Mouse (Mus musculus): Measurements from ENCODE around the gene Hmcn2. TPM values are rescaled to one million over a fixed set of nuclear protein-coding genes. Genes with fewer than 3 reads are reported as not detected.

Gene Hmcn2
- total RNA-seq, 2 experiments from 2014 or later, result 0.73 to 1.5 TPM

GRCm38 (mm10) chr2:31476107-31476820 lies 162.0 kb downstream of the Hmcn2 start:
- DNase-seq (ENCODE audit: low spot score in 2 of 2), result no peak

GRCm38 (mm10) chr2:31477234-31478161 lies 163.3 kb downstream of the Hmcn2 start:
- DNase-seq (ENCODE audit: low spot score in 2 of 2), result no peak

- peak; percentile 78 to 82 for DNase-seq (ENCODE audit: low spot score in 2 of 2)
Measured at GRCm38 (mm10) chr2:31482914-31483575, 168.8 kb downstream of the Hmcn2 start.

- DNase-seq (ENCODE audit: low spot score in 2 of 2), result peak; percentile 76 to 77
Measured at GRCm38 (mm10) chr2:31484187-31484586, 170.0 kb downstream of the Hmcn2 start.

GRCm38 (mm10) chr2:31489166-31489565 lies 175.0 kb downstream of the Hmcn2 start:
- DNase-seq (ENCODE audit: low spot score in 2 of 2), result no peak

- no peak for DNase-seq (ENCODE audit: low spot score in 2 of 2)
Measured at GRCm38 (mm10) chr2:31490556-31490955, 176.3 kb downstream of the Hmcn2 start.

- no peak for DNase-seq (ENCODE audit: low spot score in 2 of 2)
Measured at GRCm38 (mm10) chr2:31492308-31492707, 178.1 kb downstream of the Hmcn2 start.

- DNase-seq (ENCODE audit: low spot score in 2 of 2), result no peak
Measured at GRCm38 (mm10) chr2:31493243-31493642, 179.0 kb downstream of the Hmcn2 start.

- DNase-seq (ENCODE audit: low spot score in 2 of 2), result no peak
Measured at GRCm38 (mm10) chr2:31494315-31494714, 180.1 kb downstream of the Hmcn2 start.

- no peak for DNase-seq (ENCODE audit: low spot score in 2 of 2)
Measured at GRCm38 (mm10) chr2:31495046-31495476, 180.8 kb downstream of the Hmcn2 start.

GRCm38 (mm10) chr2:31496141-31496540 lies 181.9 kb downstream of the Hmcn2 start:
- DNase-seq (ENCODE audit: low spot score in 2 of 2), result no peak

GRCm38 (mm10) chr2:31497113-31497512 lies 182.9 kb downstream of the Hmcn2 start:
- DNase-seq (ENCODE audit: low spot score in 2 of 2), result no peak

GRCm38 (mm10) chr2:31497635-31498034 lies 183.4 kb downstream of the Hmcn2 start:
- no peak for DNase-seq (ENCODE audit: low spot score in 2 of 2)

GRCm38 (mm10) chr2:31499327-31500291 lies 185.4 kb downstream of the Hmcn2 start:
- DNase-seq (ENCODE audit: low spot score in 2 of 2), result no peak

GRCm38 (mm10) chr2:31500292-31501204 lies 186.3 kb downstream of the Hmcn2 start:
- DNase-seq (ENCODE audit: low spot score in 2 of 2), result no peak

GRCm38 (mm10) chr2:31501448-31502130 lies 187.4 kb downstream of the Hmcn2 start:
- DNase-seq (ENCODE audit: low spot score in 2 of 2), result no peak

GRCm38 (mm10) chr2:31502616-31503522 lies 188.7 kb downstream of the Hmcn2 start:
- no peak for DNase-seq (ENCODE audit: low spot score in 2 of 2)

- no peak for DNase-seq (ENCODE audit: low spot score in 2 of 2)
Measured at GRCm38 (mm10) chr2:31505472-31505871, 191.3 kb downstream of the Hmcn2 start.
